Mouse (Mus musculus) activated CD4-positive, CD25-positive, alpha-beta regulatory T cell, adult 4 months (primary cell): ENCODE measurements at regions not wholly inside any gene's neighbourhood (a gene's known extent, or its start where the extent isn't known, plus 50 kb on each side); places are given as distances from the start of the nearest gene placed in this dataset.

Experiments used
- ATAC-seq: one replicate; pipeline ENCODE4 v1.8.0; 2017

GRCm38 (mm10) chr13:97442283-97442682, 201.4 kb downstream of the Enc1 start:
- ATAC-seq = peak; percentile 97

GRCm38 (mm10) chr13:97441803-97442202, 200.9 kb downstream of the Enc1 start:
- ATAC-seq = no peak

GRCm38 (mm10) chr13:97439216-97439979, 198.5 kb downstream of the Enc1 start:
- ATAC-seq = no peak

GRCm38 (mm10) chr13:97438692-97439091, 197.8 kb downstream of the Enc1 start:
- no peak for ATAC-seq

GRCm38 (mm10) chr13:97438277-97438676, 197.4 kb downstream of the Enc1 start:
- ATAC-seq = no peak

GRCm38 (mm10) chr13:97436719-97437350, 195.9 kb downstream of the Enc1 start:
- ATAC-seq = no peak

- peak; percentile 50 for ATAC-seq
Observed at GRCm38 (mm10) chr13:97435865-97436718, 195.2 kb downstream of the Enc1 start.

- peak; percentile 11 for ATAC-seq
Observed at GRCm38 (mm10) chr13:97434961-97435864, 194.3 kb downstream of the Enc1 start.

GRCm38 (mm10) chr13:97434167-97434566, 193.3 kb downstream of the Enc1 start:
- no peak for ATAC-seq

- ATAC-seq = no peak
Observed at GRCm38 (mm10) chr13:97432627-97433026, 191.7 kb downstream of the Enc1 start.

- no peak for ATAC-seq
Observed at GRCm38 (mm10) chr13:97430885-97431284, 190.0 kb downstream of the Enc1 start.

- ATAC-seq = no peak
Observed at GRCm38 (mm10) chr13:97428163-97428562, 187.3 kb downstream of the Enc1 start.

- ATAC-seq = no peak
Observed at GRCm38 (mm10) chr13:97427537-97427936, 186.6 kb downstream of the Enc1 start.

- no peak for ATAC-seq
Observed at GRCm38 (mm10) chr13:97425731-97426130, 184.8 kb downstream of the Enc1 start.

- no peak for ATAC-seq
Observed at GRCm38 (mm10) chr13:97423911-97424310, 183.0 kb downstream of the Enc1 start.

- ATAC-seq = no peak
Observed at GRCm38 (mm10) chr13:97423298-97423817, 182.5 kb downstream of the Enc1 start.

GRCm38 (mm10) chr13:97422897-97423296, 182.0 kb downstream of the Enc1 start:
- ATAC-seq = no peak

GRCm38 (mm10) chr13:97421831-97422230, 180.9 kb downstream of the Enc1 start:
- no peak for ATAC-seq

- no peak for ATAC-seq
Observed at GRCm38 (mm10) chr13:97420773-97421172, 179.9 kb downstream of the Enc1 start.

GRCm38 (mm10) chr13:97419100-97419499, 178.2 kb downstream of the Enc1 start:
- no peak for ATAC-seq

GRCm38 (mm10) chr13:97418681-97419080, 177.8 kb downstream of the Enc1 start:
- no peak for ATAC-seq

- ATAC-seq = no peak
Observed at GRCm38 (mm10) chr13:97418081-97418480, 177.2 kb downstream of the Enc1 start.
